Mouse (Mus musculus) activated CD4-positive, CD25-positive, alpha-beta regulatory T cell, adult 4 months (primary cell): ENCODE data around the gene Hsp90ab1. TPM values are rescaled to one million over a fixed set of nuclear protein-coding genes. Genes with fewer than 3 reads are reported as not detected.

Source experiments
- ATAC-seq: one replicate; pipeline ENCODE4 v1.8.0; 2017
- polyA plus RNA-seq, 2 experiments: library from polyadenylated mRNA; unstranded; fragments of 100-300 nt; shearing (Covaris generic); gene quantifications; one replicate each; pipeline ENCODE4 v1.2.1; 2017

Gene Hsp90ab1
- polyA plus RNA-seq, 2 experiments from 2014 or later, result 836 to 982 TPM

GRCm38 (mm10) chr17:45595736-45596390 is 22.8 kb upstream of the Hsp90ab1 start:
- ATAC-seq, result no peak

- peak; percentile 77 for ATAC-seq
Observed at GRCm38 (mm10) chr17:45594881-45595735, 22.0 kb upstream of the Hsp90ab1 start.

DNA sequence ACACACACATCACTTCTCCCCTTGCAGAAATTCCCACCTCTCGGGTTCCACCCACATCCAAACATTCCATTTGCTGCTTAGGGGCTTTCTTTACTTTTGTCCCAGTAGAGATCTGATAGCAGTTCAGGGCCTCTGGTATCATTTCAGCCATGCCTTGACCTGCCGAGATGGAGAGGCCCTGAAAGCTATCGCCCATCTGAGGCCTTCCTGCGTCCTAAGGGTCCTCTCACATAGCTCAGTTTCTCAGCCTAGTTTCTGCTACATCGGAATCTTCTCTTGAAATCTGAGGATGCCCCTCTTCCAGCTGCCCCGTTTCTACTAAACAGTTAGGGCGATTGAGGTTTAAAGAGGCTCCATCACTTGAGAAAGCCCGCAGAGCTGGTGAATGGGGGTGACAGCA is 21.1 kb upstream of the Hsp90ab1 start:
- no peak for ATAC-seq

- no peak for ATAC-seq
Observed at GRCm38 (mm10) chr17:45593479-45593878, 20.4 kb upstream of the Hsp90ab1 start.

DNA sequence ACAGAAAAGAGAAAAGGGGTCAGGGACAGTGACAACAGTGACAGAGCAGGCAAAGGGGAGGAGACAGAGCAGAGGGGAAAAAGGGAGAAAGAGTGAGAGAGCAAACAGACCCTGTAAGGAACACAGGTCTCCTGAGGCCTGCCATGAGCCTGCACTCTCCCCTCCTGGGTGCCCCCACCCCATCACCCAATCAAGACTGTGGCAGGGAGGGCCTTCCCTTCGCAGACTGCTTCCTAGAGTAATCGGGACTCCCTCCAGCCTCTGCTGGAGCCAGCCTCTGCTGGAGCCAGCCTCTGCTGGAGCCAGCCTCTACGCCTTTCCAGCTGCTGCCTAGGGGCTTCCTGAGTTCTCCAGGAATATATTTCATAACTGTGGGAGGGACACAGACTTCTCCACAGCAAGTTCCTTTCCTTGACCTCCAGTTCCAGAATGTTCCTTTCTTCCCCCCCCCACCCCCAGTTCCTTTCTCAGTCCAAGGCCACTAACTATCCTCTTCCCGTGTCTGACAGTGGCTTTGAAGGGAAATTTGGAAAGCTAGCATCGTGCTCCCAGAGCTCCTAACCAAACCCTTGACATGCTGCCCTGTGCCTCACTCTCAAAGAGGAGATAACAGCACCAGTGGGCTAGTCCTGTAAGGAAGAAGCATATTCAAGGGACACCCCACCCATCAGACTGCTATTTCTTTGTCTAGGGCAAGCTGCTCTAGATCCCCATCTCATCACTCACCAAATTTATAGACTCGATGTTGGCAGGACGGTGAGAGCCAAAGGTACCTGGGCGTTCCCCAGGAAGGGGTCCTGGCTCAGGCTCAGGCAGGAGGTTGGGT is 19.7 kb upstream of the Hsp90ab1 start:
- ATAC-seq, result no peak

GRCm38 (mm10) chr17:45591701-45592605 is 18.9 kb upstream of the Hsp90ab1 start:
- no peak for ATAC-seq

GRCm38 (mm10) chr17:45590410-45590809 is 17.3 kb upstream of the Hsp90ab1 start:
- no peak for ATAC-seq

DNA sequence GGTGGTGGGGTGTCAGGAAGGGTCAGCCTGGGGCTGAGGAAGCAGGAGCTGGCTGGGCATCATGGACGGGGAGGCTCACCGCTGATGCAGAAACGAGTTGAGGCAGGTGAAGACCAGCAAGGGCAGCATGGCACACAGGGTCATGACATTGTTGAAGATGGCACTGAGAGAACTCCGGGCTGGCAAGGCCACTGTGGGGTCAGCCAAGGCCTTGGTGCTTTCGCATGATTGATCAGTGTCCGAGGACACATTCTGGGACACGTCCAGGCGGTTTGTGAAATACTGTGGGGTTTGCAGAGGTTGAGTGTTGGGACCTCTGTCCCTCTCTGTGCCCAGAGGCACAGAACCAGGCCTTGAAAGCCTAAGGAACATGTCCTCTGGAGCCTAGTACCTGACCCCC is 16.8 kb upstream of the Hsp90ab1 start:
- no peak for ATAC-seq

DNA sequence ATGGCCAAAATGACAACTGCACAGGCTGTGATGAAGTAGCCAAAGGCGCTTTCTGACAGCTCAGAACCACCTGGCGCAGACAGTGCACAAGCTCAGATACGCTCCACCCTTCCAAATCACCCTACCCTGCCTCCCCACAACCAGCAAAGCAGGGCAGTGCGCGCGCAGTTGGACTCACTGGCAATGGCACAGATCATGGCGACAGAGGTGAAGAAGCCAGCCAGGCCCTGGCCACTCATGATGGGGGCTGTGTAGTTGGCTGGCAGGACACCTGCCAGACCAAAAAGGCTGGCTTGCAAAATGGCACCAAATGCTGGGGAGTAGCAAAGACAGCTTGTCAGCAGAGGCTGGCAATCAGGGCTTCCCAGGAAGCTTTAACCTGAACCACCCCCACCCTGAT is 16.2 kb upstream of the Hsp90ab1 start:
- ATAC-seq, result no peak

DNA sequence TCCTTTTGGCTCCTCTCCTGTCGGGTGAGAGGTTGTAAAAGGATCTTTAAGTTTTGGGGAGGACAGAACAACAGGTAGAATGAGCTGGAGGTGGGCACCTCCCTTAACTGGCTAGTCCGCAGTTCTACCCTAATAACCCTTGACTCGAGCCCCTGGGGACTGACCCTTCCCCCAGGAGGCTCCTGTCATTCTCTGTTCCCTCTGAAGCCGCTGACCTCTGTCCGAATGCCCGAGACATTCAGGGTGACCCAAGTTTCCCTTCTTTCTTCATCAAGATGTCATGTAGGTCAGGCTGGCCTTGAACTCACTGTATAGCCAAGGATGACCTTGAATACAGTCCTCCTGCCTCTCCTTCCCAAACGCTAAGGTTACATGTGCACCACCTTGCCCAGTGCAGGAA is 15.3 kb upstream of the Hsp90ab1 start:
- no peak for ATAC-seq

- no peak for ATAC-seq
Observed at GRCm38 (mm10) chr17:45586449-45586837, 13.4 kb upstream of the Hsp90ab1 start.

GRCm38 (mm10) chr17:45585725-45586448 is 12.8 kb upstream of the Hsp90ab1 start:
- ATAC-seq, result no peak

GRCm38 (mm10) chr17:45584939-45585678 is 12.0 kb upstream of the Hsp90ab1 start:
- ATAC-seq, result no peak

DNA sequence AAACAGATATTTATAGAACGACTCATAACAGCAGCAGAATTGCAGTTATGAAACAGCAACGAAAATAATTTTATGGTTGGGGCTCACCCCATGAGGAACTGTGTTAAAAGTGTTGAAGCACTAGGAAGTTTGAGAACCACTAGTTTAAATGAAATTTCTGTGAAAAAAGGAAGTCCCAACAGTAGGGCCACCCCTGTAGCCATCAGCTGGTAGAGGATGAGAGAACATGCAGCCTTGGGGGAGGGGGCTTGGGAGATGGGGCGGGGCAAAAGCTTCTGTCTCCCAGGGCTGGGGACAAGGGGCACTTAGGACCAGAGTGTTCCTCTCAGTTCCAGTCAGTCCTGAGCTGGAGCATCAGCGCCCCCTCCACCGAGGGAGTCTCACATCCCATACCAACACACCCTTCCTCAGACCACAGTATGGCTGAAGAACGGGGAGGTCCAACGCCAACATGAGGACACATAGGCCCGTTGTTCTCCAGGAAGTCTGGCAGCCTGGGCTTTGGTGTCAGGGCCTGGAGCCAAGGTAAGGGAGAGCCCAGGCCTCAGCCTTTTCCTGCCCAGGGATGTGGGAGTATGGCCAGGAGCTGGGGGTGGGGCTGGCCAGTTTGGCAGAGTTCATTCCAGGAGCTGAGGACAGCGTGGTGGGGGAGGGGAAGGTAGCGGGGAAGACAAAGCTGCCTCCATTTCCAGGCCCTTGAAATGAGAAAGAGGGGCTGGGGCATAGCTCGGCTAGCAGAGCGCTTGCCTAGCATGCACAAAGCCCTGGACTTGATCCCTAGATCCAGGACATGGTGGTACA is 11.2 kb upstream of the Hsp90ab1 start:
- no peak for ATAC-seq

DNA sequence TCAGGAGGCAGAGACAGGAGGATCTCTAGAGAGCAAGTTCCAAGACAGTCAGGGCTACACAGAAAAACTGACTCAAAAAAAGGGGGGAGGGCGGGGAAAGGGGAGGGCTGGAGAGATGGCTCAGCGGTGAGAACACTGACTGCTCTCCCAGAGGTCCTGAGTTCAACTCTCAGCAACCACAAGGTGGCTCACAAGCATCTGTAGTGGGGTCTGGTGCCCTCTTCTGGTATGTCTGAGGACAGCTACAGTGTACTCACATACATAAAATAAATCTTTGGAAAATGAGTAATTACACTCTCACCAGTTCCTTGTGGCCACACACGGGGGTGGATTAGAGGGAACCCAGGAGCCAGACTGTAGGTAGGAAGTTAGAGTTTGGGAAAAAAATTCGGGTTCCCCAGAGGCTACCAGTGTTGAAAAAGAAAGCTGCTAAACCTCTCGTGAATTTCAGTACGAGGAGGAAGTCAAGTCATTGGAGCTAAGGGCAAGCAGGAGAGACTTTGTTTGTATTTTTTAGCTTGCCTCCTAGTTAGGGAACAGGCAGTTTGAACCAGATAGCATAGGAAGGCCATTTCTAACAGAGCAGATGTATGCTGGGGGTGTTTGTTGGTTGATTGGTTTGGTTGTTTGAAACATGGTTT is 9.8 kb upstream of the Hsp90ab1 start:
- no peak for ATAC-seq

- ATAC-seq, result no peak
Observed at GRCm38 (mm10) chr17:45582188-45582587, 9.1 kb upstream of the Hsp90ab1 start.

DNA sequence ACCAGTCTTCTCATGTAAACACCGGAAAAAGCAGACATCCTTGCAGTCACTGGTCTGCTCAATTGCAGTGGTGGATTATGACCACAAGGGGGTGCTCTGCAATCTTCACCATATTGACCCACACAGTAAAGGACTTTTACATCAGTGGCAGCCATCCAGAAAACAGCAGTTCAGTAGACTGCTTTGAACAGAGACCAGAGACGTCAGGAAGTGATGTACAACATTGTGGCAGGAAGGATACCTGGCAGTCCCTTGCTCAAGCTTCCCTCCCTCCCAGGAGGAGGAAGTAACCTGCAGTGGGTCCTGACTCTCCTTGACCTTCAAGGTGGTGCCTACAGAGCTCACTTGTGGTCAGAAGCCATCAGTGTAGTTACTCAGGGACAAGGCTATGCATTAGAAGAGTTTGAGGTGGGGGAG is 8.5 kb upstream of the Hsp90ab1 start:
- ATAC-seq, result peak; percentile 83

- ATAC-seq, result peak; percentile 25
Observed at GRCm38 (mm10) chr17:45580958-45581477, 7.9 kb upstream of the Hsp90ab1 start.

- no peak for ATAC-seq
Observed at GRCm38 (mm10) chr17:45579554-45579953, 6.5 kb upstream of the Hsp90ab1 start.
